8 mouse cellular contexts compared by ENCODE assay signal in genomic region chr16:17148084-17148483, GRCm38 (mm10). TPM values are rescaled to one million over a fixed set of nuclear protein-coding genes. Genes with fewer than 3 reads are reported as not detected.
A peak's percentile ranks its signal among the peaks of the same experiment; 100 is the strongest.
DNase-seq lines count a peak whose midpoint lies in the region; ATAC-seq lines count a peak whose summit lies in the region.

No protein-coding gene starts in this region.

- no peak for DNase-seq in kidney, adult 18-20 months
- peak; percentile 81 for DNase-seq in ES-CJ7 (ENCODE audit: low read depth, low spot score)
- peak; percentile 74 for DNase-seq in embryo, embryonic 11 days
- peak; percentile 64 for DNase-seq in testis, postnatal 10 days (ENCODE audit: low spot score)
- no peak for DNase-seq in frontal cortex, postnatal 36 days (ENCODE audit: low spot score in 2 of 2)

- no peak overlapping the region for H3K27ac ChIP-seq in kidney, embryonic 14.5 days (ENCODE audit: low read depth, low read length)
- H3K27ac ChIP-seq in hindbrain, embryonic 13.5 days: no peak overlapping the region

- H3K27me3 ChIP-seq in kidney, embryonic 14.5 days (ENCODE audit: control insufficient read depth, insufficient read depth, low read length): no peaks in the 10 kb centered on the region
- peaks cover 7% of the 10 kb centered on the region; the same call in 1 of the 2 replicates for H3K27me3 ChIP-seq in hindbrain, embryonic 13.5 days

- peaks cover 12% of the 10 kb centered on the region for H3K36me3 ChIP-seq in kidney, embryonic 14.5 days (ENCODE audit: control insufficient read depth, insufficient read depth, low read length)
- peaks cover 19% of the 10 kb centered on the region for H3K36me3 ChIP-seq in hindbrain, embryonic 13.5 days

- no peaks in the 10 kb centered on the region for H3K9me3 ChIP-seq in kidney, embryonic 14.5 days (ENCODE audit: control insufficient read depth, low read length)
- H3K9me3 ChIP-seq in hindbrain, embryonic 13.5 days: no peaks in the 10 kb centered on the region

- H3K4me3 ChIP-seq in kidney, embryonic 14.5 days (ENCODE audit: low read length): peak overlapping the region; percentile 42
- peak overlapping the region; percentile 66 for H3K4me3 ChIP-seq in hindbrain, embryonic 13.5 days

- H3K4me1 ChIP-seq in kidney, embryonic 14.5 days (ENCODE audit: control insufficient read depth, insufficient read depth, low read length): peaks cover 11% of the 10 kb centered on the region
- peaks cover 17% of the 10 kb centered on the region for H3K4me1 ChIP-seq in hindbrain, embryonic 13.5 days (replicated peaks)

- H3K4me2 ChIP-seq in kidney, embryonic 14.5 days (replicated peaks; ENCODE audit: low read depth, low read length): peak overlapping the region; percentile 85
- peak overlapping the region; percentile 93 for H3K4me2 ChIP-seq in hindbrain, embryonic 13.5 days

- H3K9ac ChIP-seq in kidney, embryonic 14.5 days (ENCODE audit: low read depth, low read length): 0 out of 2 replicates have a peak overlapping the region, but pooled peaks have one; percentile 19
- H3K9ac ChIP-seq in hindbrain, embryonic 13.5 days: peak overlapping the region; percentile 81

- peak; percentile 48 for ATAC-seq in kidney, embryonic 14.5 days (ENCODE audit: low FRiP score, low TSS enrichment)
- peak; percentile 11; the same call in 1 of the 2 replicates for ATAC-seq in hindbrain, embryonic 13.5 days (ENCODE audit: low FRiP score)
- peak; percentile 60 for ATAC-seq in megakaryocyte progenitor cell, adult 5-6 weeks (replicated peaks; ENCODE audit: poor library complexity)

- 8% methylated on average over 16 of the region's 16 CpGs for WGBS in kidney, embryonic 14.5 days
- WGBS in hindbrain, embryonic 13.5 days: 6% methylated on average over 16 of the region's 16 CpGs

RNA-seq across cellular contexts. Expression of gene Ccdc116, which starts 1.1 kb away (rescaled TPM):
- 0.54 and 0.91 TPM in 2 replicates for polyA plus RNA-seq in kidney, embryonic 14.5 days (2014; fragmentation: Nextera tagmentation; extraction: Ambion mirVana)
- polyA plus RNA-seq in hindbrain, embryonic 13.5 days (2015; fragmentation: Nextera tagmentation; extraction: Ambion mirVana): 1.5 and 2.2 TPM in 2 replicates
- total RNA-seq in megakaryocyte progenitor cell, adult 5-6 weeks (2015): 2.2 and 4.8 TPM in 2 replicates
- 2.0 and 8.1 TPM in 2 replicates for total RNA-seq in megakaryocyte progenitor cell, adult 5-6 weeks (2017)

RNA-seq across cellular contexts. Expression of gene Ydjc, which starts 3.7 kb away (rescaled TPM):
- 9.1 and 11.9 TPM in 2 replicates for polyA plus RNA-seq in kidney, embryonic 14.5 days (2014; fragmentation: Nextera tagmentation; extraction: Ambion mirVana)
- 32.9 and 34.0 TPM in 2 replicates for polyA plus RNA-seq in hindbrain, embryonic 13.5 days (2015; fragmentation: Nextera tagmentation; extraction: Ambion mirVana)
- total RNA-seq in megakaryocyte progenitor cell, adult 5-6 weeks (2015): 25.7 TPM in 2 replicates
- 23.5 and 24.4 TPM in 2 replicates for total RNA-seq in megakaryocyte progenitor cell, adult 5-6 weeks (2017)

RNA-seq across cellular contexts. Expression of gene Sdf2l1, which starts 15.9 kb away (rescaled TPM):
- polyA plus RNA-seq in kidney, embryonic 14.5 days (2014; fragmentation: Nextera tagmentation; extraction: Ambion mirVana): 55.3 and 66.5 TPM in 2 replicates
- 37.8 and 43.4 TPM in 2 replicates for polyA plus RNA-seq in hindbrain, embryonic 13.5 days (2015; fragmentation: Nextera tagmentation; extraction: Ambion mirVana)
- 197 and 208 TPM in 2 replicates for total RNA-seq in megakaryocyte progenitor cell, adult 5-6 weeks (2015)
- 162 and 222 TPM in 2 replicates for total RNA-seq in megakaryocyte progenitor cell, adult 5-6 weeks (2017)

RNA-seq across cellular contexts. Expression of gene 2610318N02Rik, which starts 23.1 kb away (rescaled TPM):
- 64.3 and 72.8 TPM in 2 replicates for polyA plus RNA-seq in kidney, embryonic 14.5 days (2014; fragmentation: Nextera tagmentation; extraction: Ambion mirVana)
- polyA plus RNA-seq in hindbrain, embryonic 13.5 days (2015; fragmentation: Nextera tagmentation; extraction: Ambion mirVana): 22.4 and 30.0 TPM in 2 replicates
- total RNA-seq in megakaryocyte progenitor cell, adult 5-6 weeks (2015): 37.9 and 38.9 TPM in 2 replicates
- total RNA-seq in megakaryocyte progenitor cell, adult 5-6 weeks (2017): 22.4 and 25.9 TPM in 2 replicates

RNA-seq across cellular contexts. Expression of gene Ppil2, which starts 37.0 kb away (rescaled TPM):
- polyA plus RNA-seq in kidney, embryonic 14.5 days (2014; fragmentation: Nextera tagmentation; extraction: Ambion mirVana): 131 and 142 TPM in 2 replicates
- 153 and 154 TPM in 2 replicates for polyA plus RNA-seq in hindbrain, embryonic 13.5 days (2015; fragmentation: Nextera tagmentation; extraction: Ambion mirVana)
- 63.6 and 73.0 TPM in 2 replicates for total RNA-seq in megakaryocyte progenitor cell, adult 5-6 weeks (2015)
- total RNA-seq in megakaryocyte progenitor cell, adult 5-6 weeks (2017): 86.8 and 99.8 TPM in 2 replicates

Comparison
In these comparisons a context has a peak if more than half of its experiments do, and no peak if none do; other contexts are left out.
1. DNase-seq: peak in ES-CJ7 (single experiment), embryo, embryonic 11 days (single experiment) and testis, postnatal 10 days (single experiment); none in kidney, adult 18-20 months (single experiment) and frontal cortex, postnatal 36 days (0 of 2).
2. Peak in every context shown above with its lines, with median percentiles within 50 percentile points of each other: ATAC-seq.